Mouse (Mus musculus): ENCODE results near the gene Camk2g. TPM values are rescaled to one million over a fixed set of nuclear protein-coding genes. Genes with fewer than 3 reads are reported as not detected.

The Camk2g gene
- total RNA-seq, 2 experiments from 2014 or later: 162 to 163 TPM

GRCm38 (mm10) chr14:20778496-20778895, 15.4 kb downstream of the Camk2g start:
- Histone ChIP-seq H3K27ac (peak overlapping the region; percentile 73), H3K4me3 (no peak overlapping the region)
- DNase-seq: no peak
- no peak for TF ChIP-seq CTCF (IDR thresholded peaks at IDR 0.05)
- intact Hi-C loops (cut with DNase I): no loop called here

- Histone ChIP-seq H3K27ac (peak overlapping the region; percentile 73), H3K4me3 (0 out of 2 replicates have a peak overlapping the region, but pooled peaks have one; percentile 13)
- TF ChIP-seq CTCF (IDR thresholded peaks at IDR 0.05): no peak
- no peak for DNase-seq
- intact Hi-C loops (cut with DNase I): no loop called here
Measured at GRCm38 (mm10) chr14:20775661-20776060, 18.2 kb downstream of the Camk2g start.

- peak overlapping the region; percentile 73 for H3K27ac ChIP-seq
- DNase-seq: peak; percentile 82
- H3K4me3 ChIP-seq: no peak overlapping the region; the same call in none of the 2 replicates
- no peak for TF ChIP-seq CTCF (IDR thresholded peaks at IDR 0.05)
- intact Hi-C loops (cut with DNase I): no loop called here
Measured at GRCm38 (mm10) chr14:20773410-20773809, 20.5 kb downstream of the Camk2g start.

GRCm38 (mm10) chr14:20772808-20773207, 21.1 kb downstream of the Camk2g start:
- TF ChIP-seq CTCF (IDR thresholded peaks at IDR 0.05): no peak
- Histone ChIP-seq H3K4me3 (no peak overlapping the region), H3K27ac (peak overlapping the region; percentile 73)
- DNase-seq: no peak
- intact Hi-C loops (cut with DNase I): no loop called here

GRCm38 (mm10) chr14:20771941-20772340, 21.9 kb downstream of the Camk2g start:
- no peak for DNase-seq
- intact Hi-C loops (cut with DNase I): no loop called here
- no peak for TF ChIP-seq CTCF (IDR thresholded peaks at IDR 0.05)
- H3K27ac ChIP-seq: peak overlapping the region; percentile 73
- no peak overlapping the region for H3K4me3 ChIP-seq

GRCm38 (mm10) chr14:20768581-20768980, 25.3 kb downstream of the Camk2g start:
- intact Hi-C loops (cut with DNase I): loop anchor here (10.0 kb wide), 1 partner anchor 226 kb away; no protein-coding TSS in a partner anchor
- H3K27ac ChIP-seq: peak overlapping the region; percentile 86
- no peak for DNase-seq
- no peak overlapping the region for H3K4me3 ChIP-seq
- no peak for TF ChIP-seq CTCF (IDR thresholded peaks at IDR 0.05)

GRCm38 (mm10) chr14:20767936-20768335, 26.0 kb downstream of the Camk2g start:
- TF ChIP-seq CTCF (IDR thresholded peaks at IDR 0.05): no peak
- H3K4me3 ChIP-seq: no peak overlapping the region
- peak overlapping the region; percentile 86 for H3K27ac ChIP-seq
- intact Hi-C loops (cut with DNase I): loop anchor here (2.0 to 10.0 kb wide), 2 partner anchors 105 to 227 kb away; no protein-coding TSS in a partner anchor
- DNase-seq: no peak

GRCm38 (mm10) chr14:20765642-20766258, 28.1 kb downstream of the Camk2g start:
- Histone ChIP-seq H3K27ac (peak overlapping the region; percentile 86), H3K4me3 (peak overlapping the region; percentile 43)
- DNase-seq: peak; percentile 93
- peak; percentile 99; the same call in 1 of the 2 replicates for TF ChIP-seq CTCF (IDR thresholded peaks at IDR 0.05)
- intact Hi-C loops (cut with DNase I): loop anchor here (1.0 to 10.0 kb wide), 3 partner anchors 33 to 229 kb away; no protein-coding TSS in a partner anchor

- DNase-seq: no peak
- TF ChIP-seq CTCF (IDR thresholded peaks at IDR 0.05): no peak
- intact Hi-C loops (cut with DNase I): loop anchor here (10.0 kb wide), 1 partner anchor 230 kb away; no protein-coding TSS in a partner anchor
- Histone ChIP-seq H3K4me3 (peak overlapping the region; percentile 43), H3K27ac (peak overlapping the region; percentile 86)
Measured at GRCm38 (mm10) chr14:20764942-20765341, 28.9 kb downstream of the Camk2g start.

- intact Hi-C loops (cut with DNase I): no loop called here
- H3K4me3 ChIP-seq: no peak overlapping the region
- DNase-seq: no peak
- TF ChIP-seq CTCF (IDR thresholded peaks at IDR 0.05): no peak
- no peak overlapping the region for H3K27ac ChIP-seq
Measured at GRCm38 (mm10) chr14:20758768-20759435, 35.0 kb downstream of the Camk2g start.

- peak overlapping the region; percentile 46 for H3K27ac ChIP-seq
- intact Hi-C loops (cut with DNase I): no loop called here
- H3K4me3 ChIP-seq: no peak overlapping the region
- no peak for TF ChIP-seq CTCF (IDR thresholded peaks at IDR 0.05)
- peak; percentile 71 for DNase-seq
Measured at GRCm38 (mm10) chr14:20757370-20757907, 36.4 kb downstream of the Camk2g start.

GRCm38 (mm10) chr14:20753792-20754191, 40.1 kb downstream of the Camk2g start:
- no peak overlapping the region for H3K4me3 ChIP-seq
- H3K27ac ChIP-seq: no peak overlapping the region
- no peak for TF ChIP-seq CTCF (IDR thresholded peaks at IDR 0.05)
- intact Hi-C loops (cut with DNase I): no loop called here
- DNase-seq: no peak

- H3K27ac ChIP-seq: no peak overlapping the region
- intact Hi-C loops (cut with DNase I): no loop called here
- no peak for TF ChIP-seq CTCF (IDR thresholded peaks at IDR 0.05)
Measured at GRCm38 (mm10) chr14:20750503-20750902, 43.4 kb downstream of the Camk2g start.

More at GRCm38 (mm10) chr14:20750503-20750902, 43.4 kb downstream of the Camk2g start:
- H3K4me3 ChIP-seq: no peak overlapping the region
- DNase-seq: no peak
